Mouse (Mus musculus): ENCODE data around the gene Pnmt. TPM values are rescaled to one million over a fixed set of nuclear protein-coding genes. Genes with fewer than 3 reads are reported as not detected.
"Not testable (repeated sequence)": the region's sequence is repeated elsewhere in the genome, so short reads cannot be mapped to it uniquely, and the experiment has no call there.

Gene Pnmt
- polyA plus RNA-seq, 1 experiment = 1.6 TPM

DNA sequence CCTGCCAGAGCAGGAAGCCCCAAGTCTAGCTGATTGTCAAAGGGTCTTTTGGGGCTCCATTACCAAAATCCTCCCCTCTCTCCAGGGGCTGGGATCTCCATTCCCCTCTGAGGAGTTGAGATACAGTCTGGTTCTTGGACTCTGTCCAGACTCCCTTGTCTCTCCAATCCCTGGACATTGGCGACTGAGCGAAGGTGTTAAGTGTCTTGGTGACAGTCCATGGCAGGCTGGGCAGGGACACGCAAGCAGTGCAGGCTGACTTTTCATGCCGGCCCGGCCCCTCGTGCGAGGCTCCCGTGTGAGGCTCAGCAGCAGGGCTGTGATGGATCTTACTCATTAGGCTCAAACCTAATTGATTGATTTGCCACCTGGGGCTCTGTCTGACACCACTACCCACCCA lies 12.0 kb upstream of the Pnmt start:
- no peak for TF ChIP-seq CTCF (IDR thresholded peaks at IDR 0.05; ENCODE audit: borderline replicate concordance, extremely low read depth, insufficient read depth, insufficient read length)
- no peak for TF ChIP-seq POLR2A (IDR thresholded peaks at IDR 0.05; ENCODE audit: borderline replicate concordance, extremely low read depth, insufficient read depth, insufficient read length, poor library complexity, severe bottlenecking)
- peak; percentile 40 for DNase-seq (ENCODE audit: low read depth)

DNA sequence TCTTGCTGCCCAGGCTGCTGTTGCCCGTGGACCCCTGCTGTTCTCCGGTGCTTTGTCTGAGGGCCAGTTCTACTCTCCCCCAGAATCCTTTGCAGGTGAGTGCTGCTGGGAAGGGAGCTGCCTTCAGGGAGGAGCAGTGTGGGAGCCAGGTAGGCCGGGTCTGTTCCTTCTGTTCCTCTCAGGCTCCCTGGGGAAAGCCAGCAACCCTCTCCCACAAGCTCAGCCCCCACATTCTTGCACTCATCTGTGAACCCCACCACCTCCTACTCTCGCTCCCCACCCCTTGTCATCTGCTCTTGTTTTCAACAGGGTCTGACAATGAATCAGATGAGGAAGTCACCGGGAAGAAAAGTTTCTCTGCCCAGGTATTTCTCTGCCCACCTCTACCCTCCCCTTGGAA lies 9.5 kb upstream of the Pnmt start:
- TF ChIP-seq POLR2A (IDR thresholded peaks at IDR 0.05; ENCODE audit: borderline replicate concordance, extremely low read depth, insufficient read depth, insufficient read length, poor library complexity, severe bottlenecking) = no peak
- TF ChIP-seq CTCF (IDR thresholded peaks at IDR 0.05; ENCODE audit: borderline replicate concordance, extremely low read depth, insufficient read depth, insufficient read length) = no peak
- DNase-seq (ENCODE audit: low read depth) = no peak

DNA sequence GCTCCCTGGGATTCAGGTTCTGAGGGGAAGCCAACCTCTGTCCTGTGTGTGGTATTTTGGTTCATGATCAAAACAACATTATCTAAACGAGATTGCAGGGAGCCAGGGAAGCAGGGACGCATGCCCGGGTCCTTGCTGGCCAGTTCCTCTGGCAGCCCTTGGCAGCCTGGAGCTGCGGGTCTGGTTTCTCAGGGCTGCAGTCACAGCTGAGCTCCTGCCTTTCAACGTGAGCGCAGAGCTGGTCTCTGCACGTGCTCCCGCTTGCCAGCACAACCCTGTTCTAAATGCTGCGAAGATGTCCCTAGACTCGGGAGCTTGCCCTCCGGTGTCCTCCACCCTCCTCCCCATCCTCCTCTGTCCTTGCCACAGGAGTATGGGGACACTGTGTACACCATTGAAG lies 8.5 kb upstream of the Pnmt start:
- no peak for DNase-seq (ENCODE audit: low read depth)
- TF ChIP-seq POLR2A (IDR thresholded peaks at IDR 0.05; ENCODE audit: borderline replicate concordance, extremely low read depth, insufficient read depth, insufficient read length, poor library complexity, severe bottlenecking) (no peak), CTCF (IDR thresholded peaks at IDR 0.05; ENCODE audit: borderline replicate concordance, extremely low read depth, insufficient read depth, insufficient read length) (no peak)

DNA sequence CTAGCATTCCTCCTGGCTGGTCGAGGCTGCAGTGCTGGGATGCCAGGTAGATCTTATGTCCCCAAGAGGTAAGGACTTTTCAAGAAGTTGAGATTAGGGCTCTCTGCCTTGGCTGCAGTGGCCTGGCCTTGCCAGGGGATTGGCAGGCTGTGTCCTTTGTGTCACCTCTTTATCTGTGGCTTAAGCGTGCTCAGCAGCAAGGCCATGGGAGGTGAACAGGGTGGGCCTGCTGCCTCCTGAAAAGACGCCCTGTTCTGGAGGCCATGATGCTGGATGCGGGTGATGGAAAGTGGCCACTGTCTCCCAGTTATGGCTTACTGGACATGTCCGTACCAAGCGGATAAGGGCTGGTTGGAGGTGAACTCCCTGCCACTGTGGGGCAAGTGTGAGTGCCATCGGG lies 6.9 kb upstream of the Pnmt start:
- TF ChIP-seq POLR2A (IDR thresholded peaks at IDR 0.05; ENCODE audit: borderline replicate concordance, extremely low read depth, insufficient read depth, insufficient read length, poor library complexity, severe bottlenecking) (no peak), CTCF (IDR thresholded peaks at IDR 0.05; ENCODE audit: borderline replicate concordance, extremely low read depth, insufficient read depth, insufficient read length) (no peak)
- no peak for DNase-seq (ENCODE audit: low read depth)

DNA sequence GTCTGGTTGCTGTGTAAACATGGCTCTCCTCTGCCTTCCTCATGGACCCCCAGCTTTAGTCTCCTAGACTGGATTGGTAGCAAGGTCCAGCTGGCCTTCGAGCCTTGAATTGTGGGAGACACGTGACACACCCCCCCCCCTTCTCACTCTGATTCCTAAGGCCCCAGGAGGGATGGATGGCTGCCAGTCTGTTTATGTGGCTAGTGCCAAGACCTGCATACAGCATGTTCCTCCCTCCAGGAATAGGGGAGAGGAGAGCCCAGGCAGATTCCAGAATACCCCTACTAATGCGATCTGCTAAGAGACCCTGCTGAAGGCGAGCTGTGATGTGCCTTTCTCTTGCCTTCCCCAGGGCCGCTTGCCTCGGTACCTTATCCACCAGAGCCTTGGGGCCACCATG lies 6.1 kb upstream of the Pnmt start:
- DNase-seq (ENCODE audit: low read depth) = peak; percentile 82
- TF ChIP-seq POLR2A (IDR thresholded peaks at IDR 0.05; ENCODE audit: borderline replicate concordance, extremely low read depth, insufficient read depth, insufficient read length, poor library complexity, severe bottlenecking) (no peak), CTCF (IDR thresholded peaks at IDR 0.05; ENCODE audit: borderline replicate concordance, extremely low read depth, insufficient read depth, insufficient read length) (no peak)

DNA sequence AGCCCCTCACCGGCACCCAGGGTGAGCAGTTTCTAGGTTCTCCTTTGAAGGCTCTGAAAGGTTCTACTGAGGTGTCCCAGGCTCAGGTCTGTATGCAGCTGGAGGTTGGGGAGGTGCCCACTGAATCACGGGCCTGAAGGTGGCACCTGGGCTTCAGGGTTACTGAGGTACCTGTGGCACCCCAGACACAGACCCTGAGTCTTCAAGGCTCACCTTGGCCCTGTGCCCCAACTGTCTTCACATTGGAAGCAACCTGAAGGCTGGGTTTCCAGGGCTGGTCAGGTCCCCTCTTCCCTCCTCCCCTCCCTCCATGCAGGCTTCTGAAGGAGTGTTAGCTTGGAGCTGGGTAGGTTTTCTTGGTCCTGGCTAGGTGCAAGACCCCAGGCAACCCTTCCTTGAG lies 4.6 kb upstream of the Pnmt start:
- no peak for DNase-seq (ENCODE audit: low read depth)
- TF ChIP-seq CTCF (IDR thresholded peaks at IDR 0.05; ENCODE audit: borderline replicate concordance, extremely low read depth, insufficient read depth, insufficient read length) = no peak
- no peak for TF ChIP-seq POLR2A (IDR thresholded peaks at IDR 0.05; ENCODE audit: borderline replicate concordance, extremely low read depth, insufficient read depth, insufficient read length, poor library complexity, severe bottlenecking)

DNA sequence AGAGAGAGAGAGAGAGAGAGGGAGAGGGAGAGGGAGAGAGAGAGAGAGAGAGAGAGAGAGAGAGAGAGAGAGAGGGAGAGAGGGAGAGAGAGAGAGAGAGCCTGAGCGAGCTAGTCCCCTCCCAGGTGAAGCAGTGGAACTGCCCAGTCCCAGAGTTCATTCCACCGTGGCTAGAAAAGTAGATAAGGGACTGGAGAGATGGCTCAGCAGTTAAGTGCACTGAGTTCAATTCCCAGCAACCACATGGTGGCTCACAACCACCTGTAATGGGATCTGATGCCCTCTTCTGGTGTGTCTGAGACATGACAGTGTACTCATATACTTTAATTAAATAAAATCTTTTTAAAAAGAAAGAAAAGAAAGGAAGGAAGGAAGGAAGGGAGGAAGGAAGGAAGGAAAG lies 3.8 kb upstream of the Pnmt start:
- DNase-seq (ENCODE audit: low read depth) = not testable (repeated sequence)

DNA sequence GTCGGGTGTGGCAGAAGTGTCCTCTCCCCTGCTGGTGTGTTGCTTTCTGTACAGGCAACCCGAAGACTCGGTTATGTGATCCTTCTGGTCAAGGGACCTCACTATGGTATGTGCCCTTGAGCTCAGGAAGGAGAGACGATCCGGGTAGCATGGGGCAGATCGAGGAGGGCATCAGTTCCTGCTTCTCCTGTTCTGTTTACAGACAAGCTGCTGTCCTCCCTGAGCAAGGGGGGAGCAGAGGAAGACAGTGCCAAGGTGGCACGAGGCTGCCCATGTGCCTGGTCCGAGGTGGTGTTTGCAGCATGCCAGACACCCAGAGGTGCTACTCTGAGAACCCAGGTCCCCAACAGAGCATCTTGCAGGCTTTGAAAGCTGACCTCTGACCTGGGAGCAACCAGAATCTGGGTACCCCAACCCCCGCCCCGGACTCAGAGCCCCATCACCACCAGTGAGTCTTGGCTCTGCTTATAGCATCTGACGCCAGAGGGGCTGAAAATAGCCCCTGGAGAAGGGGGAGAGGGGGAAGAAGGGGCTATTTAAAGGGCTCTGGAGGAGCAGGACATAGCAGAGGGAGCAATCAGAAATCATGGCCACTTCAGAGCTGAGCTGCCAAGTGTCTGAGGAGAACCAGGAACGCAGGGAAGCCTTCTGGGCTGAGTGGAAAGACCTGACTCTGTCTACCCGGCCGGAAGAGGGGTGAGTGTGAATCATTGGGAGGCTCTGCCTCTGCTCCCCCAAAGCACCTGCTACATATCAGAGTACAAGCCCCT lies 2.8 kb upstream of the Pnmt start, which contains the start of gene Tcap:
TSS of gene Tcap (plus strand) at position 551 of the 770 bp plus-strand sequence.
- TF ChIP-seq CTCF (IDR thresholded peaks at IDR 0.05; ENCODE audit: borderline replicate concordance, extremely low read depth, insufficient read depth, insufficient read length) = no peak
- TF ChIP-seq POLR2A (IDR thresholded peaks at IDR 0.05; ENCODE audit: borderline replicate concordance, extremely low read depth, insufficient read depth, insufficient read length, poor library complexity, severe bottlenecking) = no peak
- no peak for DNase-seq (ENCODE audit: low read depth)

DNA sequence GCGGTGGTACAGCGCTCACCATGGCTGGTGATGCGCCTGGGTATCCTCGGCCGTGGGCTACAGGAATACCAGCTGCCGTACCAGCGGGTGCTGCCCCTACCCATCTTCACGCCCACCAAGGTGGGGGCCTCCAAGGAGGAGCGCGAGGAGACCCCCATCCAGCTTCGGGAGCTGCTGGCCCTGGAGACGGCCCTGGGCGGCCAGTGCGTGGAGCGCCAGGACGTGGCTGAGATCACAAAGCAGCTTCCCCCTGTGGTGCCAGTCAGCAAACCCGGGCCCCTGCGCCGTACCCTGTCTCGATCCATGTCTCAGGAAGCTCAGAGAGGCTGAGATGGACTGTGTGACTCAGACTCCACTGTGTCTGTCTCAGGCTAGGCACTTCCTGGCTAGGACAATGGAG lies 2.0 kb upstream of the Pnmt start:
- DNase-seq (ENCODE audit: low read depth) = no peak
- TF ChIP-seq CTCF (IDR thresholded peaks at IDR 0.05; ENCODE audit: borderline replicate concordance, extremely low read depth, insufficient read depth, insufficient read length) = no peak
- TF ChIP-seq POLR2A (IDR thresholded peaks at IDR 0.05; ENCODE audit: borderline replicate concordance, extremely low read depth, insufficient read depth, insufficient read length, poor library complexity, severe bottlenecking) = no peak

DNA sequence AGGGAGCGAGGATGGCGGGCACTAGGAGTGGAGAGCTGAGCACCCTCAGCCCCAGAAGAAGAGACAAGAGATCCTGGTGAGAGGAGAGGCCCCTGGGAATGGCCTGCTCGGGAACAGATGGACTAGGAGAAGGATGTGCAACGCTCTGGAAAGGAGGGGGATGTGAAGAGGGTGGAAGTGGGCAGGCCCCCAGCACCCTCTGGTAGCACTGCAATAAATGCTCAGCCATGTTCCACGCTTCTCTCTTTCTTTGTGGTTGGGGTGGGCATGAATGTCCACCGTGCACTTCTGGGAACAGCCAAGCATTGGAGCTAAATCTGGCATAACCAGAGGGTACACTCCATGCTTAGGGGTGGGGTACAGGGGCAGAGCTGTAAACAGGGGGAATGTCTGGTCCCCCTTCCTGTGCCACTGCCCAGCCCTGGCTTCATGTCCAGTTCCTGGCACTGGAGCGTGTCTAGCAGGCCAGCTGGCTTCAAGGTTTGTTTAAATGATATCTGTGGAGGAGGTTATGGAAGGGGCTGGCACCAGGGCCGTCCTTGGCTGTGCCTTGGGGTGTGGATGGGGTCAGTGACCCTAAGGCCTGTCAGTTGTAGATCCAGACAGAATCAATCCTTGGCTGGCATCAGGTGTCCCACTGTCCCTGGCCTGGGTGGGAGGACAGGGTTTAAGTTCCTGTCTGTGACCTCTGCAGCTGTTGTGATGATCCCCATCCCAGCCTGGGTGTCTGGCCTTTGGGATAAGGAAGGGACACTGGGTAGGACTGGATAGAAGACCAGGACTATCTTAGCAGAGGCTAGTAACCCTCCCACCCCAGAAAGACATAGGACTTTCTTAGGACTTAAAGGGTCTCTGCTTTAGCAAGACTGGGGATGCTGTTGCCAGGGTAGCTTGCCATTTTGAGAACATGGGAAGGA lies 1.3 kb upstream of the Pnmt start:
- no peak for DNase-seq (ENCODE audit: low read depth)
- TF ChIP-seq CTCF (IDR thresholded peaks at IDR 0.05; ENCODE audit: borderline replicate concordance, extremely low read depth, insufficient read depth, insufficient read length) = no peak
- no peak for TF ChIP-seq POLR2A (IDR thresholded peaks at IDR 0.05; ENCODE audit: borderline replicate concordance, extremely low read depth, insufficient read depth, insufficient read length, poor library complexity, severe bottlenecking)

DNA sequence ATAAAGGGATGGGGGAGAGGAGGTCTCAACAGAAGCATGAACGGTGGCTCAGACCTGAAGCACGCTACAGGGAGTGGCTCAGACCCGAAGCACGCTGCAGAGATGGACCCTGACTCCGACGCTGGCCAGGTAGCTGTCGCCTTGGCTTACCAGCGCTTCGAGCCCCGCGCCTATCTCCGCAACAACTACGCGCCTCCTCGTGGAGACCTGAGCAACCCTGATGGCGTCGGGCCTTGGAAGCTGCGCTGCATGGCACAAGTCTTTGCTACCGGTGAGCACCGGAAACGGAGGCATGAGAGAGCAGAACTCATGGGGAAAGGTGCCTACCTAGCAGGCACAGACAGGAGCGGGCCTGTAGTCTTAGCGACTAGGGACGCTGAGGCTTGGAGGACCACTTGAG lies 346 bp downstream of the Pnmt start:
- TF ChIP-seq CTCF (IDR thresholded peaks at IDR 0.05; ENCODE audit: borderline replicate concordance, extremely low read depth, insufficient read depth, insufficient read length) (no peak), POLR2A (IDR thresholded peaks at IDR 0.05; ENCODE audit: borderline replicate concordance, extremely low read depth, insufficient read depth, insufficient read length, poor library complexity, severe bottlenecking) (no peak)
- no peak for DNase-seq (ENCODE audit: low read depth)

Measured in brain, embryonic 14.5 days (tissue).